Mouse (Mus musculus) lung, adult 2 months (tissue): ENCODE data around the gene Kcne4. TPM values are rescaled to one million over a fixed set of nuclear protein-coding genes. Genes with fewer than 3 reads are reported as not detected.

ENCODE experiments used
- DNase-seq: peaks from one replicate; pipeline ENCODE4 v3.0.0; 2022
- H3K4me1 ChIP-seq: fragments of 200-500 bp; 2 replicates; pipeline ENCODE4 v1.6.1; 2011; ENCODE audit warnings: low read length; ENCODE audit not compliant: control insufficient read depth, insufficient read depth
- H3K4me3 ChIP-seq: fragments of 200-500 bp; replicated peaks from 2 replicates; pipeline ENCODE3; 2011; ENCODE audit warnings: low read depth, mild to moderate bottlenecking, control low read depth, low read length; ENCODE audit errors: extremely low read depth
- CTCF ChIP-seq: fragments of 200-500 bp; IDR thresholded peaks from 2 replicates; pipeline ENCODE4 v1.5.1; 2011; ENCODE audit warnings: mild to moderate bottlenecking, low read length, control low read depth; ENCODE audit not compliant: insufficient read depth
- POLR2A ChIP-seq: fragments of 200-500 bp; IDR thresholded peaks from 2 replicates; pipeline ENCODE4 v1.6.1; 2011; ENCODE audit warnings: low read depth, mild to moderate bottlenecking, control low read depth, low read length, borderline replicate concordance; ENCODE audit errors: extremely low read depth
- WGBS: fragments of 180-500 bp; shearing (Covaris S2); methylation state at CpG from one replicate; pipeline ENCODE4 v1.1.7; 2018; 5-methylcytosine and 5-hydroxymethylcytosine counted together
- polyA plus RNA-seq: library from polyadenylated mRNA; depleted of rRNA; stranded (reverse); fragments of >200 nt; gene quantifications from 2 replicates; pipeline ENCODE4 v1.2.3, GENCODE M21; 2012

The Kcne4 gene
- polyA plus RNA-seq, 1 experiment: 1.8 TPM

DNA sequence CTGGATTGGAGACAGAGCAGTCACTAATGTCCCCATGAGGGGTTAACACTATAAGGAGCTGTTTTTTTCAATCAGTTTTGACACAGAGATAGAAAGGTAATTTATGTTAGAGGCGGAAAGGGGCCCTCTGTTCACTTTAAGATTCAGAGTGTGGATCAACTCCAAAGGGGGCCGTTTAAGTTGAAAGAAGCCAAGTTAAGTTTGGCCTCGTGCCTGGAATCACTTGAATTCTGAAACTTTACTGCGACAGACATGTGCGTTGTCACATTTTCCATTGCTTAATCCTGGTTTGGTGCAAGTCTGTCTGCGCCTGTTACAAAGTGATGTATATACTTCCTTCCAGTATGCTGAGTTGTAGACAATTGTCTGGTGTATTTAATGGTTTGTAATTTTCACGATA, 3.0 kb downstream of the Kcne4 start:
- H3K4me3 ChIP-seq: no peak overlapping the region
- H3K4me1 ChIP-seq: peaks cover 2% of the 10 kb centered on the region; the same call in 1 of the 2 replicates
- WGBS: 20% methylated on average over 7 of the region's 7 CpGs
- TF ChIP-seq POLR2A: no peak
- no peak for TF ChIP-seq CTCF
- no peak for DNase-seq

DNA sequence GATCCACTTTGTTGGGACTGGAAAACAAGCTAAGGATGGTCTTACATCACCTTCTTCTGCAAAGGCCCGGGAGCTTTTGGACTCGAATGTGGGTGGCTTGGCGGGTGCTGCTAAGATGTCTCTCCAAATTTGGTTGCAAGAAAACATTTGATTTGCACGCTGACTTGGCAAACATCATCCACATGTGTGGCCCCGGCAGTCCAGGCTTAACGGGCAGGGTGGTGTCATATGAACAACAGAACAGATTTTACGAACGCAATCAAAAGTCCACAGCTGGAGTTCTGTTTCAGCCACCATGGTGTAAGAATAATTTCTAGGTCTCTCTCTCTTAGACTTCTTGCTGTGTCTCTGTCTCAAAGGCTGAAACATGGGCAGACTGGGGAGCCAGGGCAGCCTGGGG, 3.6 kb downstream of the Kcne4 start:
- DNase-seq: no peak
- Histone ChIP-seq H3K4me3 (no peak overlapping the region), H3K4me1 (0 out of 2 replicates have a peak, but pooled peaks cover 2% of the 10 kb centered on the region)
- no peak for TF ChIP-seq POLR2A
- TF ChIP-seq CTCF: no peak
- WGBS: 65% methylated on average over 8 of the region's 8 CpGs

DNA sequence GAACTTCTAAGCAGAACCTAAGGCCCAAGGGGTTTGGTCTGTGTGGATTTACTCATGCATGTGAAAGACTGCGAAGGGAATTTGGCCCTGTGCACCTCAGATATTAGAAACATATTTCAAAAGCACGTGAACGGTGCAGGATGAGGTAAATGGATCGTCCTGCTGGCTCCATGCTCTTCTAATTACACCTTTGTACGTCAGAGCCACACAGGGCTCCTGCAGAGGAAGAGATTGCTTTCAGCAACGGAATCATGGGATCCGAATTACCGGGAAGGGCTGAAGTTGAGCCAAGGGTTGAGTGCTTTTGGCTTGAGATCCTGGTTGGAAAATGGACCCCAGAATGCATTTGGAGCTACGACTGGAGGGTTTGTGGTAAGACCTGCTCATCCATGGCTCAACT, 4.6 kb downstream of the Kcne4 start:
- no peak for TF ChIP-seq CTCF
- no peak for TF ChIP-seq POLR2A
- DNase-seq: no peak
- 0 out of 2 replicates have a peak, but pooled peaks cover 2% of the 10 kb centered on the region for H3K4me1 ChIP-seq
- 70% methylated on average over 9 of the region's 9 CpGs for WGBS
- no peak overlapping the region for H3K4me3 ChIP-seq

DNA sequence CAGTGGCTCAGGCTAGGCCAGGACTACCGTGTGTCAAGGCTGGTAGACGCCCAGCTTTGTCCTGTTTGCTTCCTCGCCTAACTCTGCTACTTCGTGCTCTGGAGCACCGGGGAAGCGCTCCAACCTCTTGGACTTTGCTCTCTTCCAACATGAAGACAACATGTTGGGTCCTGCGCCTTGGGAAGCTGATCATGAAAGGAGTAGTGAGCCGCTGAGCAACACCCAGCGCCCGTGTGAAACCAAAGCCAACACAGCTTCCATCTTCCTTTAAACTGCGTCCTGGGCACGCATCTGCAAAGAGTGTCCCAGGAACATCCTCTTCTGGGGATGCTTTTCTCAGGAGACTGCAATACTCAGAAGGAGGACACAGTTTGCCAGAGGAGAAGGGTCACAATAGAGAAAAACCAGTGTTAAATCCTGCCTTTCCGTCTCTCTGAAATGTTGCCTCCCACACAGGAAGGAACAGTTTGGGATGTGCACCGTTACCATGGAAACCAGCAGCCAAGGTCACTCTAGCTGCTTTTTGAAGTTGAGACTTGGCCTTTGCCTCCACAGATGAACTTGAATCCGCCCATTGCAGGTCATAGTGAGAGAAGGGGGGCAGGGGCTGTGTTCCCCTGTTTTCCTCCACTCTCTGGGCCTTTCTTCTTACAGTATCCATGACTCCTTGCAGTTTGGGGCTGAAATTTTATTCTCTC, 5.3 kb downstream of the Kcne4 start:
- Histone ChIP-seq H3K4me3 (no peak overlapping the region), H3K4me1 (0 out of 2 replicates have a peak, but pooled peaks cover 2% of the 10 kb centered on the region)
- DNase-seq: no peak
- TF ChIP-seq POLR2A (no peak), CTCF (no peak)
- WGBS: 82% methylated on average over 15 of the region's 15 CpGs

DNA sequence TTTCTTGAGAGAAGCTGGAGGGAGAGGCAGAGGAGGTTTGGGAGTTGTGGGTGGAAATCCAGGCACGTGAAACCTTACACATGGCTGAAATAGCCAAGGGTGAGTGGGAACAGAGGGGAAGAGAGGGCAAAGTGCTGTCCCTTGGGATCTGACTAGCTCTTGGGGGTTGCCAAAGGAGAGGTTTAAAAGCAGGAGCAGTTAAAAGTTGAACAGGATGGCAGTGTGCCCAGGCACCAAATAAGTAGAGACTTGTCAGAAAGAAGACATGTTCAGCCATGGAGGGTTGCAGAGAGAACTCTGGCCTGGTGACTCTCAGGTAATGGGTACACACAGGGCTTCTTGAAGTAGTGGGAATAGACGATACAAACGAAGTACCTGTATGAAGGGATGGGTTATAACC, 8.7 kb downstream of the Kcne4 start:
- Histone ChIP-seq H3K4me1 (no peaks in the 10 kb centered on the region), H3K4me3 (no peak overlapping the region)
- 71% methylated on average over 3 of the region's 3 CpGs for WGBS
- DNase-seq: no peak
- TF ChIP-seq CTCF (no peak), POLR2A (no peak)

DNA sequence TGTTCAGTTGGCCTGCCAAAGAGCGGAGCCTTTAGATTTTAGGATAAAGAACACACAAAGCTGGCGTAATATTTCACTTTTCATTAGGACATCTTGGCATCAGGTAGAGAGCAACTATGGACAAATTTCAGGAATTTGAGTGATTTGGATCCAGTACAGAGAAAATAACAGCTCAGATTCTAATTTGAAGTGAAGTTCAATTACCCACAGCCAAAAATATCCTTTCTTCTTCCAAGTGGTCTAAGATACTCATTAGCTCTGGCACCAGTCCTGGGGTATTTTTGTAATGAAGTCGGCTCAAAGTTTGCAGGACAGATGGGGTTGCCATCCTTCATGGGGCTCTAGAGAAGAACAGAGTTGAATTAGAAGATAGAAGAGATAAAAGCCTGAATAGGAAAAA, 21.9 kb downstream of the Kcne4 start:
- DNase-seq: no peak
- no peaks in the 10 kb centered on the region for H3K4me1 ChIP-seq
- no peak for TF ChIP-seq POLR2A
- no peak for TF ChIP-seq CTCF
- H3K4me3 ChIP-seq: no peak overlapping the region
- 73% methylated on average over 3 of the region's 3 CpGs for WGBS

DNA sequence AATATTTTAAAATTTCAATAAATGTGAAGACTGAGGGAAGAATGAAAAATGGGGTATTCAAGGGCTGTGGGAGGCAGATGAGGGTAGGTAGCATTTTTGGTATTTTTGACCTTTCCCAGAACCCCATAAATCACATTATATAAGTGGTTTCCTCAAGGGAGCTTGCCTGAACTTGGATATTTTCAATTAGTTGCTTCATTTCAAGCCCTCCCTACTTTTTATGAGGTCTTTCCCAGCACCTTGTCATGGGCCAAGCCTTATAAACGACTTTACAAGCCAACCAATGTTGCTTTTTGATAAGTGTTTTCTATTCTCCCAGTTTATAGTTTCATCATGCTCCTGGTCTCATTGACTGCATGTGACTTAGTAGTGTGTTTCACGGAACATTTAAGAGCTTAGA, 24.2 kb downstream of the Kcne4 start:
- H3K4me3 ChIP-seq: no peak overlapping the region
- H3K4me1 ChIP-seq: no peaks in the 10 kb centered on the region
- TF ChIP-seq POLR2A: no peak
- no peak for TF ChIP-seq CTCF
- 57% methylated on average over 2 of the region's 2 CpGs for WGBS
- DNase-seq: no peak

DNA sequence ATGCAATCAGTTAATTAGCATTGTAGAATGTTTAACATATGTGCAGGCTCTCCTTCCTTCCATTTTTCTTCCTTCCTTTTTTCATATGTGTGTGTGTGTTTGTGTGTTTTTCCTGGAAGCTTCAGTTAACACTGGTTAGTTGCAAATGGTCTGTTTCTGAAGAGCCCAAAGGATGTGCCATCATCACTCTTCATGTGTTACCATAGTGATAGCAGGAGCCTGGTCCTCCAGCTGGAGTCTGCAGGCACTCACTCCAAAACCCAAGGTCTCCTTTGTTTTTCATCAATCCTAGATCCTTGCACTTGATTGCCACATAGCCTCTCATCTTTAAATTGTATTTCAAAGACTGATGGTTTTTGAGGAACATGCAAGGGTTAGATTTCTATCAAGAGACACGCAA, 29.1 kb downstream of the Kcne4 start:
- no peaks in the 10 kb centered on the region for H3K4me1 ChIP-seq
- TF ChIP-seq POLR2A (no peak), CTCF (no peak)
- H3K4me3 ChIP-seq: no peak overlapping the region
- WGBS: 90% methylated on average over 1 of the region's 1 CpGs
- DNase-seq: no peak

DNA sequence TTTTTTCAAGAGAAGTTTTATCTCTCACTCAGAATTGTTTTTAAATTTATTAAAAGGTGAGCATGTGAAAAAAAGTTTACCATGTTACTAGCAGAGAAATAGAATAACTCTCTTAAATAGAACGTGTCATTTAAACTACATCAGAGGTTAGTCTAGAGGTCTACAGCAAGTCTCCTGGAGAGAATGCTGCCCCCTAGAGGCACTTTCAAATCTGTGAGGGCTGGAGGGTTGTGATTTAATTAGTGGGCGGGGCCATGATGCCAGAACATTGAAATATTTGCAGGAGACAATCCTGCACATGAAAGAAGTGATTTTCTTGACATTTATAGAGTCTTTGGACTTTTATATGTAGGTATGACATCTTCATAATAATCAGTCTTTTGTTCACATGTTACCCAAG, 29.9 kb downstream of the Kcne4 start:
- TF ChIP-seq POLR2A: no peak
- no peak for TF ChIP-seq CTCF
- 43% methylated on average over 2 of the region's 2 CpGs for WGBS
- Histone ChIP-seq H3K4me3 (no peak overlapping the region), H3K4me1 (no peaks in the 10 kb centered on the region)
- DNase-seq: no peak

DNA sequence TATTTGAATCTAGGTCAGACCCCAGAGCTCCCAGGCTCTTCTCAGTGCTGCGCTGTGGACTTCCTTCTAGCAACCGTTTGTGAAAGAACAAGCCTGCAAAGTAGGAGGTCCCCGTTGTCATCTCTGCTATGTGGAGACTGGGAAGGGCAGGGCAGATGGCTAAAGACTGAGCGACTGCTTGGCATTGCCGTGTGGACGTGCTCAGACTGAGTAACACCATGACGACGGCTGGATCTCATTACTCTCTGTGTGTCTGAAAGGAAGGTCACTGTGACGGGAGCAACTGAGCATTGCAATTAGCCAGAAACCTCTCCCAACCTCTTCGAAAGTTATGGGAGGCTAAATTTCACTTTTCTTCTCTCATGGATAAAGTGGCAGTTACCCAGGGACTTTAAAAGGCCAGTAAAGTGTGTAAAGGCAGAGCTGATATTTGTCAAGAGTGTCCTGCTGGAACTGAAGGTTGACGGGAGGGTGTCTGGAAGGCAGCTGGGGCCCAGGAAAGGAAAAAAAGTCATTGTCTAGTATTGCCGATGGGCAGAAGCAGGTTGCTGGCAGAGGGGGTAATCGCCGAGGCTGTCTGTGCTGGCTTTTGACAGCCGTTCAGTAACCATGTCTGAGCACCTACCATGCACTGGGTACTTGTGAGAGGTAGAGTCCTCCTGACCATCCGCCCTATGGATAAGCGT, 36.0 kb downstream of the Kcne4 start:
- Histone ChIP-seq H3K4me3 (no peak overlapping the region), H3K4me1 (no peaks in the 10 kb centered on the region)
- 58% methylated on average over 17 of the region's 17 CpGs for WGBS
- DNase-seq: no peak
- TF ChIP-seq CTCF (no peak), POLR2A (no peak)
